Mouse (Mus musculus): ENCODE measurements around the gene Snupn.
"Not testable (repeated sequence)": the region's sequence is repeated elsewhere in the genome, so short reads cannot be mapped to it uniquely, and the experiment has no call there.

Snupn gene

GRCm38 (mm10) chr9:56936861-56937222, 13.8 kb upstream of the Snupn start:
- DNase-seq: no peak

GRCm38 (mm10) chr9:56937223-56938160, 13.2 kb upstream of the Snupn start, which contains the start of gene Imp3:
Imp3 (plus strand) TSS chr9:56937475.
- peak; percentile 91 for DNase-seq

- DNase-seq: no peak
Measured at GRCm38 (mm10) chr9:56938374-56938773, 12.3 kb upstream of the Snupn start.

- peak; percentile 51 for DNase-seq
Measured at GRCm38 (mm10) chr9:56947481-56947880, 3.2 kb upstream of the Snupn start.

- not testable (repeated sequence) for DNase-seq
Measured at GRCm38 (mm10) chr9:56948699-56949098, 2.0 kb upstream of the Snupn start.

- DNase-seq: no peak
Measured at GRCm38 (mm10) chr9:56949767-56950166, 911 bp upstream of the Snupn start.

GRCm38 (mm10) chr9:56953562-56953961, 2.9 kb downstream of the Snupn start:
- DNase-seq: no peak

- DNase-seq: no peak
Measured at GRCm38 (mm10) chr9:56956966-56957675, 6.4 kb downstream of the Snupn start.

GRCm38 (mm10) chr9:56958689-56959088, 8.0 kb downstream of the Snupn start:
- DNase-seq: no peak

- no peak for DNase-seq
Measured at GRCm38 (mm10) chr9:56961591-56961990, 10.9 kb downstream of the Snupn start.

- DNase-seq: no peak
Measured at GRCm38 (mm10) chr9:56970158-56970557, 19.5 kb downstream of the Snupn start.

GRCm38 (mm10) chr9:56973960-56974524, 23.4 kb downstream of the Snupn start:
- no peak for DNase-seq

- no peak for DNase-seq
Measured at GRCm38 (mm10) chr9:56975199-56975598, 24.5 kb downstream of the Snupn start.

GRCm38 (mm10) chr9:56980186-56980585, 29.5 kb downstream of the Snupn start:
- DNase-seq: no peak

- DNase-seq: no peak
Measured at GRCm38 (mm10) chr9:56981502-56981901, 30.8 kb downstream of the Snupn start.

GRCm38 (mm10) chr9:56994286-56995197, 43.9 kb downstream of the Snupn start, which contains the start of gene Ptpn9:
Ptpn9 (plus strand) TSS chr9:56994923.
- DNase-seq: peak; percentile 87

GRCm38 (mm10) chr9:56995198-56996027, 44.7 kb downstream of the Snupn start:
- DNase-seq: peak; percentile 49

- DNase-seq: peak; percentile 21
Measured at GRCm38 (mm10) chr9:56996028-56996346, 45.3 kb downstream of the Snupn start.

GRCm38 (mm10) chr9:56997206-56997605, 46.5 kb downstream of the Snupn start:
- DNase-seq: not testable (repeated sequence)

GRCm38 (mm10) chr9:57003011-57003410, 52.3 kb downstream of the Snupn start:
- DNase-seq: no peak

GRCm38 (mm10) chr9:57012393-57012792, 61.7 kb downstream of the Snupn start:
- no peak for DNase-seq

GRCm38 (mm10) chr9:57012895-57013294, 62.2 kb downstream of the Snupn start:
- DNase-seq: no peak

All from cerebellum, adult 8-10 months (tissue).